Mouse (Mus musculus) heart, adult 9 months (tissue): ENCODE results near the gene S100a5.

Experiments
- DNase-seq, 2 experiments: peaks; one replicate each; pipeline ENCODE4 v3.0.0; 2022; ENCODE audit warnings: low spot score in 2 of 2

S100a5 gene

DNA sequence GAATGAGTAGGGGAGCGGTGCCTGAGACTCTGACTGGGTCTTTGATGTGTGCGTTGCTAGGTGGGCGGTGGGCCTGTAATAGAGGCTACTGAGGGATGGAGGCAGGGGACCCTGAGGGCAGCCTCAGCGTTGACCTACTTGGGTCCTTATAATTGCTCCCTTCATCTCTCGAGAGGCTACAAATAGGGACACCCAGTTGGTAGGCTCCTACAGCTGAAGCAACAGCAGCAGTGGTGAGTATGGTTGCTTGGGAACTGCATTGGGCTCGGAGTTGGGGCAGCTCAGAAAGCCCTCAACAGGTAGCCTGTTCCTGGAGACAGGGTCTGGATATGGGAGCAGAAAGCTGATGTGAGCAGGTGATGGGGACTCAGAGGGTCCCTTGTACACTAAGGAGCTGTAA lies 8.3 kb upstream of the S100a5 start:
- DNase-seq = no peak

- DNase-seq = peak; percentile 65 to 76
Measured at GRCm38 (mm10) chr3:90600458-90601195, 7.7 kb upstream of the S100a5 start.

DNA sequence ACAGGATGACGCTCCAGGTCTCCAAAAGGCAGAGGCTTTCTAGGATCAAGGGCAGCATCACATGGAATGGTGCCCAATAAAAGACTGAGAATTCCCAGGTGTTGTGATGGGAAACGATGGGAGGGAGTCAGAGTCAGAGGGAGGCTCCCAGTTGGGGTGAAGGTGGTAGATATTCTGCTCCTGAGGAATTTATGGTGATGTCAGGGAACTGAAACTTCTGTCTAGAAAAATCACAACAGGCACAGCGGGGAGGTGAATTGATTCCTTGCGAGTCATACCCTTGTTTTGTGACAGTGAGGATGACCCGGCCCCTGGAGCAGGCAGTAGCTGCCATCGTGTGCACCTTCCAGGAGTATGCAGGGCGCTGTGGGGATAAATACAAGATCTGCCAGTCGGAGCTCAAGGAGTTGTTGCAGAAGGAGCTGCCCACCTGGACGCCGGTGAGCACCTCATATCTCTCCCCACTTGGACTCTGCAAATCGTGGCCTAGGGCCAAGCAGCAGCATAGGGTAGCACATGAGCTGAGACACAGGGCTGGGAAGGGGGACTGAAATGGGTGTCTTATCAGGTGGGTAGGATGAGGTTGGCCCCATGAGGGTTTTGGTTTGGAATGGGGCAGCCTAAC lies 6.7 kb upstream of the S100a5 start, which contains the start of gene Gm42674:
Gm42674 (plus strand) TSS at position 419 of the 625 bp plus-strand sequence.
- DNase-seq = no peak

- DNase-seq = peak in 1 of 2 experiments; percentile 63
Measured at GRCm38 (mm10) chr3:90603623-90604022, 4.7 kb upstream of the S100a5 start, which contains the start of gene S100a4. S100a4 (plus strand) TSS chr3:90603771.

GRCm38 (mm10) chr3:90604416-90604815 lies 3.9 kb upstream of the S100a5 start:
- peak; percentile 83 to 89 for DNase-seq

DNA sequence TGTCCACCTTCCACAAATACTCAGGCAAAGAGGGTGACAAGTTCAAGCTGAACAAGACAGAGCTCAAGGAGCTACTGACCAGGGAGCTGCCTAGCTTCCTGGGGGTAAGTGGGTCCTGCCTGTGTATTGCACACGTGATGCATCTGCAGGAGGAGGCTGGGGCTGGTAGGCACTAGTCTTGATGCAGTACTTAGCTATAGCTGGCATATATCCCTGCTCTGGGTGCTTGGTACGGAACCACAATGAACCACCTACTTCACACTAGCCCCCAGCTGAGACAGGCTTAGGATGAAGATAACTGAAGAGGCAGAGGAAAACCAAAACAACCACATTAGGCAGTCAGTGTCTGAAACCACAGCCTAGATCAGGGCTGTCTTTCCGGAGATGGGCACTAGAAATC lies 3.3 kb upstream of the S100a5 start:
- no peak for DNase-seq

GRCm38 (mm10) chr3:90605736-90606135 lies 2.6 kb upstream of the S100a5 start:
- DNase-seq = no peak

GRCm38 (mm10) chr3:90606185-90606584 lies 2.1 kb upstream of the S100a5 start:
- peak; percentile 63 to 72 for DNase-seq

DNA sequence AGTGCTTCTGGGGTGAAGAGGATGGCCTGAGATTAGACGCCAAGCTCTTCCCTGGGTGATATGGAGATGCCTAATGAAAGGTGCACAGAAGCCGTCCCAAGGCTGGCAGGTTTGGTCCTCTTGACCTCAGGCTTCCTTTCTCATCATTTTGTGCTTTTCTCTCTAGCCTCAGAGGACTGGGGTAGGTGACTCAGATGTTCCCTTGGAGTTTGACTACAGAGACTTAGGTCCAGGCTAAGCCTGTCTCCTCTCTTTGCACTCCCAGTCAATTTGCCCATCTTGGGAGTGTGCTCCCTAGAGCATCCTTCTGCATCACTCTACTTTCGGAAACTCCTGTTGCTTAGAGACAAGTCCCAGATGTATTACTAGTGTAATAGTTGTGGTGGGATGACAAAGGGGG lies 962 bp upstream of the S100a5 start:
- no peak for DNase-seq

DNA sequence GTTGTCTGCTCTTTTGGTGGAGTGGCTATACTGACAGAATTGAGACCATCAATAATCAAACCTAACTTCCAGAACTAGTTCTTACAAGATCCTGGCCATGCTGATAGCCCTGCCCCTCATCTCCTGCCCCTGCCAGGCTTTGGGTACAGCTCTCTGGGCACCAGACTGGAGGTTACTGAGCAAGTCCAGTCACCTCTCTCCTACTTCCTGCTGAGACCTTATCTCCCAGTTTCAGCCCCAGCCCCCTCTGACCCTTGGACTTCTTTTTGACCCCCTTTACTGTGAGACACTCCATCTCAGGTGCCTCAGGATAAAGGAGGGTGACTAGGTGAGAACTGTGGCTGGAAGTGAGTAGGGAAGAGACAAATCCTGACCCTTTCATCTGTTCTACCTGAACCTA lies 779 bp downstream of the S100a5 start:
- no peak for DNase-seq

- no peak for DNase-seq
Measured at GRCm38 (mm10) chr3:90611494-90611893, 3.2 kb downstream of the S100a5 start.

- no peak for DNase-seq
Measured at GRCm38 (mm10) chr3:90612061-90612460, 3.7 kb downstream of the S100a5 start.

DNA sequence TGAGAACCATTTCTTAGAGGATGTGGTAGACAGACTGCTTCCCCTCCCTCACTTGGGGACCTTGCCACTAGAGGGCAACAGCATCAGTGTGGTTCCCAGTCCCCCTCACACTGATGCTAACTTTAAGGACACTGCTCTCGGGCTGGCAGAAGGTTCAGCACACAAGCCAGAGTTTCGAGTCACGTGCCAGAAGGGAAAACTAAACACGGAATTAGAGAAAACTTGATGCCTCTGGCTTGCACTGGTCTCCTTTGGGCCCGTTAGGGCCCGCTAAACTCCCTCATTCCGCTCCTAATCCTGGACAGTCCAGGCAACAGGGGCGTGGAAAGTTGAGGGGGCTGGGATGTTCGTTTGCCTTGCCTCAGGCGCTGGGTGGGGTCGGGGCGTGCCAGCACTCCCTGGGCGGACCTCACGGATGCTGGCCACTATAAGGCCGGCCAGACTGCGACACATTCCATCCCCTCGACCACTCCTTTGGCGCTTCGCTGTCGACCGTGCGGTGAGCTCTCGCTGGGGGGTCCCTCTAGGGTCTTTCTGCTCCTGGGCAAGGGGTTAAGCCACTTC lies 4.5 kb downstream of the S100a5 start, which contains the start of gene S100a6:
S100a6 (plus strand) TSS at position 155 of the 564 bp plus-strand sequence.
- peak; percentile 75 to 80 for DNase-seq

DNA sequence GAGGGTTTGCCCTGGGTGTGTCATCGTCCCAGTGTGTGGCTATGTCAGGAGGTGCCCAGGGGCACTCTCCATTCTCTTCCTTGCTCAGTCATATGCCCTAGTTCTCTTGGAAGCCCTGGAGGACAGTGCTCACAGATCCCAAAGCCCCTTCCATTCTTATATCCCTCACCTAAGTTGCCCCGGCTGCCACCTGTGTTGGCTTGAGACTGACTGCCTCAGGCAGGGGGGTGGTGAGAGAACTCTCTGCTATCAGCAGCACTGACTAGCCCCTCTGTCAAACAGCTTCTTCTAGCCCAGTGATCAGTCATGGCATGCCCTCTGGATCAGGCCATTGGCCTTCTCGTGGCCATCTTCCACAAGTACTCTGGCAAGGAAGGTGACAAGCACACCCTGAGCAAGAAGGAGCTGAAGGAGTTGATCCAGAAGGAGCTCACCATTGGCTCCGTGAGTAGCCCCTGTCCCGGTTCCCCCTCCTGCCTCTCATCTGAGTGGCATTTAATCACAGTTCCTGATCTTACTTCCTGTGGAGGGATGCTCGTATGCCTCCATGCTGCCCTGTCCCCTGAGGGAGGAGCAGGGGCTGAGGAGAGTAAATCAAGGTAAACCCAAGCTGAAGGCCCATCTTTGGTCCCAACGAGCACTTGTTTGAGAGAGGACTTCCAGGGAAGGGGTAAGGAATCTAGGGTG lies 5.3 kb downstream of the S100a5 start:
- DNase-seq = no peak

- DNase-seq = no peak
Measured at GRCm38 (mm10) chr3:90614148-90614530, 5.8 kb downstream of the S100a5 start.

DNA sequence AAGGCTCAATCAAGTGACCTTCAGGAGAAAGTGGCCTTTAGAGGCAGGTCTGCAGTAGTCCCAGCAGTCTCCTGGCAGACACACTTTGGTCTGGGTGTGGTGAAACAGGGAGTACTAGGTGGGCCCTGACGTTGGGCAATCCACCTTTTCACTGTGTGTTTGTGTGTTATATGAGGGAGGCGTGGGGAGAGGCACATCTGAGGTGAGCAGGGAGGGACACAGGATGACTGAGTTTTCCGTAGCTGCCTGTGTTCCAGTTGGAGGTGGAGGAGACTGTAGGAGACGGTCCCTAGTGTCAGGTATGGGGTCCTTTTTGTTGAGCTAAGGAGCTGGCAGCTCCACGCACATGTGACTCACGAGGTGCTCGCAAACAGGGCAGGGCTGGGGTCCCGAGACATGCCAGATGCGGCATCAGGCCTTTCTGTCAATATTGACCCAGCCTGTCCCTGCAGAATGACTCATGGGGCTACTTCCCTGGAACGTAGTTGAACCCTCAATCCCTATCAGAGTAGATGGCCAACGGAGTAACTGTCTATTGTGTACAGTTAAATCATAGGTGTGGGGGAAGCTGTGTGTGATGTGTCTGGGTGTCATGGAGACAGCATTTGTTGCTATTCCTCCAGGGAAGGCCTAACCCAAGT lies 6.4 kb downstream of the S100a5 start:
- no peak for DNase-seq

- peak; percentile 81 to 83 for DNase-seq
Measured at GRCm38 (mm10) chr3:90615415-90615814, 7.1 kb downstream of the S100a5 start.

GRCm38 (mm10) chr3:90615911-90616310 lies 7.6 kb downstream of the S100a5 start:
- DNase-seq = no peak

DNA sequence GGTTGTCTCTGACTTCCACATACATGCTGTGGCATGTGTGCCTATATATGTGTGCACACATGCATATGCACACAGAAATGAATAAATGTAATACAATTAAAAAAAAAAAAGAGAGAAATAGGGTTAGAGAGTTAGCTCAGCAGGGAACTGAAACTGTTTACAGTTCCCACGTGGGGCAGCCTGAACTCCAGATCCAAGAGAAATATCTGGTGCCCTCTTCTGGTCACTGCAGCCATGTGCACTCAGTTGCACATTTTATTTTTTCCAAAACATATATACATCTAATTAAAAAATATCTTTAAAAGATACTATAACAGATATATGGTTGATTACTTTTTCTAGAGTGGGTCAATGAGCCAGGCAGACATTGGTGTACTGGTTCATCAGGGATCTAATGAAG lies 9.3 kb downstream of the S100a5 start:
- no peak for DNase-seq

- DNase-seq = no peak
Measured at GRCm38 (mm10) chr3:90621552-90621951, 13.2 kb downstream of the S100a5 start.

GRCm38 (mm10) chr3:90623435-90624071 lies 15.2 kb downstream of the S100a5 start:
- DNase-seq = no peak
